Mouse (Mus musculus) E14TG2a.4 (cell line): ENCODE measurements at regions not wholly inside any gene's neighbourhood (a gene's known extent, or its start where the extent isn't known, plus 50 kb on each side); places are given as distances from the start of the nearest gene placed in this dataset.

Experiments used
- CTCF ChIP-seq: conservative IDR thresholded peaks from 2 replicates; pipeline ENCODE4 v1.5.1; 2014; ENCODE audit warnings: low read length
- NANOG ChIP-seq: IDR thresholded peaks from 2 replicates; pipeline ENCODE4 v1.6.1; 2014; ENCODE audit warnings: borderline replicate concordance, low read length, mixed read lengths
- POU5F1 ChIP-seq: IDR thresholded peaks from 2 replicates; pipeline ENCODE4 v1.6.1; 2014; ENCODE audit warnings: low read length, borderline replicate concordance

GRCm38 (mm10) chr3:34869911-34870310 is 219.7 kb downstream of the Sox2 start:
- TF ChIP-seq CTCF (no peak), NANOG (no peak), POU5F1 (no peak)
